Mouse (Mus musculus): ENCODE results near the gene Gm14288.
"Not testable (repeated sequence)": the region's sequence is repeated elsewhere in the genome, so short reads cannot be mapped to it uniquely, and the experiment has no call there.

The Gm14288 gene

GRCm38 (mm10) chr2:175800993-175801392 is at the start of gene Gm14288:
Gm14288 (minus strand) TSS chr2:175801093.
- in situ Hi-C loops (cut with MboI; ENCODE audit: unreplicated experiment in 2 of 2): not testable (repeated sequence)

- in situ Hi-C loops (cut with MboI; ENCODE audit: unreplicated experiment in 2 of 2): not testable (repeated sequence)
Observed at GRCm38 (mm10) chr2:175741237-175741636, 59.7 kb downstream of the Gm14288 start, which contains the start of gene Gm2007. Gm2007 (plus strand) TSS chr2:175741537.

Measured in v-Abl transformed pro-B cells (cell line).